Mouse (Mus musculus): Measurements from ENCODE around the gene Rbfox2.

Gene Rbfox2

GRCm38 (mm10) chr15:77104349-77105158, 202.2 kb downstream of the Rbfox2 start:
- DNase-seq (ENCODE audit: low read depth, low spot score) = no peak

DNA sequence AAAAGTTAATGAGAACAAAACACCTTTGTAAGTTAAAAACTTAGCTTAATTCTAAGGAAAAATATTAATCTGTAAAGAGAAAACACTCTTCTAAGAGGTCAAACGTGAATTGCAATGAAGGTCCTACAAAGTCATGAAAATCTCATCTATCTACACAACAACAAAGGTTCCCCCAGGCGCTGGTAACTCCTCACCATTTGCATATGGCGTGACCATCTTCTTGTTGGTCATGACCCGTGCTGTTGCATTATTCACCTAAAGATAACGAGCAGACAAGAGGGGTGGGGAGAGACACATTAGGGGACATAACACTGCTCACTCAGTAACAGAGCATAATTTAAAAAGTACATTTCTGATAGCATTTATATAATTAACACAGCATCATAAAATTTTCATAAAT, 204.1 kb downstream of the Rbfox2 start:
- no peak for DNase-seq (ENCODE audit: low read depth, low spot score)

DNA sequence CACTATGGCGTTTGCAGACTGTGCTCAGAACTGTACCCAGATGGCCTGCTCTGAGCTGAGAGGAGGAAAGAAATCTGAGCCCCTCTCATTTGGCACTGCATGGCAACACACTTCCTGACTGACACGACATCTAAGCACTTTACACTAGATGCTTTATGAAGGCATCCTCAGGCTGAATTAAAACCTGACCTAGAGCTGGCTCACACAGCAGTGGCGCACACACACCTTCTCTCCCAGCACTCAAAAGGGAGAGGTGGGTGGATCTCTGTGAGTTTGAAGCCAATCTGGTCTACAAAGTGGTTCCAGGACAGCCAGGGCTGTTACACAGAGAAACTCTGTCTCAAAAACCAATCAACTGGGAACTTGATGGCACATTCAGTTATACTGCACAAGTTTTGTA, 207.0 kb downstream of the Rbfox2 start:
- no peak for DNase-seq (ENCODE audit: low read depth, low spot score)

- DNase-seq (ENCODE audit: low read depth, low spot score) = no peak
Observed at GRCm38 (mm10) chr15:77097358-77097757, 209.4 kb downstream of the Rbfox2 start.

DNA sequence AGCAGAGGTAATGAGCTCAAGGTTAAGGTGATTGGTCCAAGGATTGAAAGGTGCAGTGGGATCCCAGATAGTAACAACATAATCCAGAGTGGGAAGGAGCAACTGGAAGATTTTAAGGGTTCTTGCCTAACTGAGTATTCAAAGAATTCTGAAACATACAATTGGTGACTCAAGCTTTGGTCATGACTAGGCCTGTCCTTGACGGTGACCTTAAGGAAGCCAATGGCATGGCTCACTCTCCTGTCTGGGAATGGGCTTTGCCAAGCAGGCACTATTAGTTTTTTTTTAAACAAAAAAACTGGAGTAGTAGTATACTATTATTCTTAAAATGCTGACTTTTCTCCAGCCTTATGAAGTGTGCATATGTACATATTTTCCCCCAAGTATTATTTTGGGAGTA, 211.6 kb downstream of the Rbfox2 start:
- DNase-seq (ENCODE audit: low read depth, low spot score) = no peak

DNA sequence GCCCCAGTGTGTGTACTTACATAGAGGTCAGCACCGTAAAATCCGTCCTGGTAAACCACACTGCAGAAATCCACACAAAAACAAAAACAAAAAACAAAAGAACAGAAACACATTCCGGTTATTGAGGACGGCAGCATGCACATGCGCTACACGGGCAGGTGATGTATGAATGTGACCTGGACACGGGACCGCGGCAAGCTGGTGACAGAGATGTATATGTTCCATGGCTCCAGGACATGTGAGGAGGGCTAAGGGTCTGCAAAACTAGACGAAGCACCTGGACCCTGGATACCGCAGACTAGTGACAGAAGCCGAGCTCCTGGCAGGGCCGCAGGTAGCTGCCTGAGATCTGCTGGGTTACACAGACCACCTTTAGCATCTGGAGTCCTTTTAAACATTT, 212.4 kb downstream of the Rbfox2 start:
- DNase-seq (ENCODE audit: low read depth, low spot score) = no peak

- DNase-seq (ENCODE audit: low read depth, low spot score) = no peak
Observed at GRCm38 (mm10) chr15:77091394-77091793, 215.4 kb downstream of the Rbfox2 start.

GRCm38 (mm10) chr15:77090531-77090930, 216.3 kb downstream of the Rbfox2 start:
- DNase-seq (ENCODE audit: low read depth, low spot score) = no peak

DNA sequence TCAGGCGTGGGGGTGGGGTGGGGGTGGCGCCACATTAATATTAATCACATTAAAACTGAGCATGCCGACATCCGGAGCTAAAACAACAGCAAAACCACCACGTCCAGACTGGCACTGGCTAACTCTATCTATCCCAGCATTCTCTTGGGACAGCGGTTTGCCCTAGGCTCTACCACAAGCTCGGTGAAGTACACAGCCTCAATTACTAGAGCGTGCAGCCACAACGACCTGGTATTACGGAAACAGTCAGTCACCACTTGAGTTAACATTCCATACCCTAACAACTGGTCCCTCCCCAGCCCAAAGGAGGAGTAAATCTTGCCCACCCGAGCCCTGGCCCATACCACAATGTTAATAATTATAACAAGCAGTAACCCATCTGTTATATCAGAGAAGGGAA, 217.6 kb downstream of the Rbfox2 start:
- DNase-seq (ENCODE audit: low read depth, low spot score) = no peak

GRCm38 (mm10) chr15:77086488-77086887, 220.3 kb downstream of the Rbfox2 start:
- DNase-seq (ENCODE audit: low read depth, low spot score) = no peak

GRCm38 (mm10) chr15:77085818-77086217, 221.0 kb downstream of the Rbfox2 start:
- no peak for DNase-seq (ENCODE audit: low read depth, low spot score)

- DNase-seq (ENCODE audit: low read depth, low spot score) = no peak
Observed at GRCm38 (mm10) chr15:77081454-77081853, 225.3 kb downstream of the Rbfox2 start.

DNA sequence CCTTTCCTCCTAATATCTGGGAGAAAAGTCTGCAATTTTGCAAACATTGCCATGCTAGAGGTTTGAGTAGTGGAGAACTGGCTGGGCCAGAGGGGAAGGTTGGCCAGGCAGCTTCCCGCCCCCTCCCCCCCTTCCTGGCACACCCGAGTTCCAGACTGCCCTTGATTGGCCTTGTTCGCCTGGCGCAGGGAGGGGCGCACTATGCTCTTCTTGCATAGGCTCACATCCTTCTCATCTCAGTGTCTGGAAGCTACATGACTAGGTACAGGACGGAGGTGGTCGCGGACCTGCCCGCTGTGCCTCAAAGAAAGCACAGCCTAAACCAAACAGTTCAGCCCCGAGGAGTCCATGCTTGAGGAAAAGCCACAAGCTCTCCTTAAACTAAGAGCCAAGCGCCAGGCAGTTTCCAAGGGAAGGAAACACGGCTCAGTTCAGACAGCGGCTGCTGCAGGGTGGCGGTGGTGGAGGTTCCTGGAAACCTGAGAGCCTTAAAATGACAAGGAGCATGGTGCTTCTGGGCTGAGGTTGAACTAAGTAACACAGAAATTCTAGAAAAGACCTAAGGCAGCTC, 226.0 kb downstream of the Rbfox2 start:
- DNase-seq (ENCODE audit: low read depth, low spot score) = no peak

- DNase-seq (ENCODE audit: low read depth, low spot score) = no peak
Observed at GRCm38 (mm10) chr15:77079890-77080361, 226.9 kb downstream of the Rbfox2 start.

DNA sequence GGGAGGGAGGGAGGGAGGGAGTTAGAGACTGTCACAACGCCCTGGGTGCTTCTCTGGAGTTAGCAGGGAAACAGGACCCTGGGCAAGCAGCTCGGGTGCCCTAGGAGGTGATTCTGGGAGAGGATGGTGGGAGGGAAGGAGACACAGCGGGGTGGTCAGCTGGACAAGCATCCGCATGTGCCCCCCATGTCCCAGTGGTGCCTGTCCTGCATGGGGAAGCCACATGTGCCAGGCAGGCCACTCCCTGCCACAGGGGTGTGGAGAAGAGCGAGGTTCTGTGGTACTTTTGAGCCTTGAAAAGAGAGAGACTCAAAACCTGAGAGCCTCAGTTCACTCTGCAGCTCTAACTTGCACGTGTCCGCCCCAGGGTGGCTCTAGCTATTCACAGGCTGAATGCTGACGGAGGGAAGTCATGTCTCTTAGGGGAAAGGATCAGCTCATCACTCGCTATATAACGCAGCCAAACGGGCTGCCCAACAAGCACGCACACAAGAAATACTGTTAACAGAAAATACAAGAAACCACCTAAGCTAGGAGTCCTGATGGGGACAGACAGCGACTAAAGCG, 227.5 kb downstream of the Rbfox2 start:
- no peak for DNase-seq (ENCODE audit: low read depth, low spot score)

DNA sequence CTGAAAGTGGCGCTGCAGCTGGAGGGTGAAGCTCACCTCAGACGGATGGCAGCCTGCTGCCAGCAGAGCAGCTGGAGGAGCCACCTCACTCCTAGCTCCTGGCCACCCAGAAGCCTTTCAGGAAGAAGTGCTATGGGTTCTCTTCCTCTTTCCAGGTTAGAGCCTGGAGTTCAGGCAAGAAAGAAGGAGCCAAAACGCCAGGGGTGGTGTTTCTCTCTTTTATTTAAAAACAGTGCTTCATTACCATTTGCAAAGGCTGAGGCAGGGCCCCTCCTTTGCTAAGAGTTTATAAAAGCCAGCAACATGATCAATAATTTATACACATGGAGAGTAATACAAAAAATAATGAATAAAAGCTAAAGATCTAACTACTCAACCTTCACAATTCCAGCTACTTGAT, 228.0 kb downstream of the Rbfox2 start:
- DNase-seq (ENCODE audit: low read depth, low spot score) = no peak

GRCm38 (mm10) chr15:77077906-77078305, 228.9 kb downstream of the Rbfox2 start:
- no peak for DNase-seq (ENCODE audit: low read depth, low spot score)

- DNase-seq (ENCODE audit: low read depth, low spot score) = no peak
Observed at GRCm38 (mm10) chr15:77076523-77076922, 230.3 kb downstream of the Rbfox2 start.

GRCm38 (mm10) chr15:77072556-77073163, 234.1 kb downstream of the Rbfox2 start:
- no peak for DNase-seq (ENCODE audit: low read depth, low spot score)

GRCm38 (mm10) chr15:77071501-77071900, 235.3 kb downstream of the Rbfox2 start:
- no peak for DNase-seq (ENCODE audit: low read depth, low spot score)

DNA sequence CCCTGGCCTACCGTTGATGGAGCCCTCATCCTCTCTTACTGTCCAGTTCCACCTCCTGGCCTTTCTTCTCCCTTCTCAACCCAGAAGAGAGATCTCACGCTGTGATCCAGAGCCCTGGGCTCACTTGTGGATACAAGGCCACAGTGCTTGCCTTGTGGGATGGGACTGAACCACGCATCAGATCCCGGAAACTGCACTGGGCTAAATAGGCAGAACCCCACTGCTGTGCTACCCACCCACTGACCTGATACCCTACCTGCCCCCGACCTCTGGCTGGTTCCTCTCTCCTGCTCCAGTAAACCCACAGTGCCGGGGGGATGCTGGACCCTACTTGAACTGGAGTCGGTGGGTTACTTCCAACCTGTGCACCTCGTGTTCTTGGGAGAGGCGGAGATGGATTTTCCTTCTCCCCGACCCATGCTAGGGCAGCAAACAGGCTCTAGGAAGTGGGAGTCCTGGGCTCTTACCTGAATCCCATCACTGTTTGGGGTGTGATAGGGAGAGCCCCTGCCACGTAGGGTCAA, 236.0 kb downstream of the Rbfox2 start:
- DNase-seq (ENCODE audit: low read depth, low spot score) = no peak

- DNase-seq (ENCODE audit: low read depth, low spot score) = no peak
Observed at GRCm38 (mm10) chr15:77069019-77069418, 237.8 kb downstream of the Rbfox2 start.

Data from WW6 (cell line).